Mouse (Mus musculus) CD4-positive, CD25-positive, alpha-beta regulatory T cell, adult 2 months (primary cell): Measurements from ENCODE around the gene Nr2f6.

Experiments
- DNase-seq: peaks from one replicate; pipeline ENCODE4 v3.0.0-alpha.2; 2012; ENCODE audit warnings: low read depth, low spot score

Gene Nr2f6

GRCm38 (mm10) chr8:71381421-71381970 lies at the start of gene Nr2f6:
Nr2f6 (minus strand) TSS chr8:71381960.
- DNase-seq, result no peak

GRCm38 (mm10) chr8:71422121-71422520 lies 40.4 kb upstream of the Nr2f6 start:
- DNase-seq, result no peak

- DNase-seq, result peak; percentile 66
Measured at GRCm38 (mm10) chr8:71411535-71412273, 29.9 kb upstream of the Nr2f6 start.

- DNase-seq, result no peak
Measured at GRCm38 (mm10) chr8:71408231-71408630, 26.5 kb upstream of the Nr2f6 start.

GRCm38 (mm10) chr8:71407441-71407840 lies 25.7 kb upstream of the Nr2f6 start:
- DNase-seq, result no peak

- peak; percentile 63 for DNase-seq
Measured at GRCm38 (mm10) chr8:71406099-71407015, 24.6 kb upstream of the Nr2f6 start.

GRCm38 (mm10) chr8:71405401-71406098 lies 23.8 kb upstream of the Nr2f6 start, which contains the start of gene Ankle1:
Ankle1 (plus strand) TSS chr8:71406010.
- DNase-seq, result peak; percentile 97

GRCm38 (mm10) chr8:71404951-71405351 lies 23.2 kb upstream of the Nr2f6 start:
- no peak for DNase-seq

- DNase-seq, result no peak
Measured at GRCm38 (mm10) chr8:71404011-71404410, 22.3 kb upstream of the Nr2f6 start.

- no peak for DNase-seq
Measured at GRCm38 (mm10) chr8:71403107-71403885, 21.5 kb upstream of the Nr2f6 start.

GRCm38 (mm10) chr8:71402446-71402964 lies 20.7 kb upstream of the Nr2f6 start:
- no peak for DNase-seq

- DNase-seq, result no peak
Measured at GRCm38 (mm10) chr8:71401454-71401853, 19.7 kb upstream of the Nr2f6 start.

GRCm38 (mm10) chr8:71400826-71401225 lies 19.1 kb upstream of the Nr2f6 start:
- DNase-seq, result no peak

- no peak for DNase-seq
Measured at GRCm38 (mm10) chr8:71397701-71398100, 15.9 kb upstream of the Nr2f6 start.

GRCm38 (mm10) chr8:71396639-71397305 lies 15.0 kb upstream of the Nr2f6 start, which contains the start of gene Babam1:
Babam1 (plus strand) TSS chr8:71396861.
- DNase-seq, result peak; percentile 95

- no peak for DNase-seq
Measured at GRCm38 (mm10) chr8:71395629-71396028, 13.9 kb upstream of the Nr2f6 start, which contains the start of gene Ushbp1. Ushbp1 (minus strand) TSS chr8:71395802.

- no peak for DNase-seq
Measured at GRCm38 (mm10) chr8:71395071-71395470, 13.3 kb upstream of the Nr2f6 start.

GRCm38 (mm10) chr8:71394481-71394880 lies 12.7 kb upstream of the Nr2f6 start:
- no peak for DNase-seq

GRCm38 (mm10) chr8:71392871-71393270 lies 11.1 kb upstream of the Nr2f6 start:
- DNase-seq, result no peak

GRCm38 (mm10) chr8:71392391-71392790 lies 10.6 kb upstream of the Nr2f6 start:
- DNase-seq, result no peak
